Mouse (Mus musculus) B cell, adult 2 months (primary cell): ENCODE measurements around the gene Dock10.

Experiments used
- DNase-seq, 2 experiments: peaks; one replicate each; pipeline ENCODE4 v3.0.0; 2022

Gene Dock10

DNA sequence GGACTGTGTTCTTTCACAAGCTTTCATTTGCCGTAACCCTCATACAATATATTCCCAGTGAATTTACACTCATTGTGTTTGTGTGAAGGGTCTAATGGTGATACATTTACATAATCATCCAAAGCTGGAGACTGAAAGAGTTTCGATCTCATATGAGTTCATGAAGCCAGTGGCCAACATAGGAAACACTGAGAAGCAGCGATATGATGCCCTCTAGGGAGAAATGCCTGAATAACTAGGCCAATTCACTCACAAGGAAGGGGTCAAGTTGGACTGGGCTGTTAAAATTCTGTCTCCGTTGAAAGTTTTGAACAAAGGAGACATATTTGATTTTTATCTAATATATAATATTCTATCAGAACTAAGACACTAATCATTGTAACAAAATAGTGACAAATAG, 30.9 kb downstream of the Dock10 start:
- no peak for DNase-seq

DNA sequence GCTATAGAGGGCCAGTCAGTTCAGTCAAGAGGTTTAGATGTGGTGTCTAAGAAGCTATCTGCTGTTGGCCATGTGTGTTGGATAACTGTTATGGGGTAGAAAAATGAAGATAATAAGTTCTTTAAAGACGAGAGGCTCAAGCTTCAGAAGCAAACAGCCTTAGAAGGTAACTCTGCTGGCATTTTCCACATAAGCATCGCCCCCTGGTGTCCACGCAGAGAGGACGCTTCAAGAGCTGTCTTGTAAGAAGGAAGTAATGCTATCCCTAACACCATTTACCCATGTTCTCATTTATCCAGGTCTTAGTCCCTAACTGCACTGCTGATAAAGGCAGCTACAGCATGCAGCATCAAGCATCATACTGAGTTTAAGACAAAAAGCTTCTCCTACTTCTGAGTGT, 35.7 kb downstream of the Dock10 start:
- DNase-seq = peak; percentile 81 to 85

DNA sequence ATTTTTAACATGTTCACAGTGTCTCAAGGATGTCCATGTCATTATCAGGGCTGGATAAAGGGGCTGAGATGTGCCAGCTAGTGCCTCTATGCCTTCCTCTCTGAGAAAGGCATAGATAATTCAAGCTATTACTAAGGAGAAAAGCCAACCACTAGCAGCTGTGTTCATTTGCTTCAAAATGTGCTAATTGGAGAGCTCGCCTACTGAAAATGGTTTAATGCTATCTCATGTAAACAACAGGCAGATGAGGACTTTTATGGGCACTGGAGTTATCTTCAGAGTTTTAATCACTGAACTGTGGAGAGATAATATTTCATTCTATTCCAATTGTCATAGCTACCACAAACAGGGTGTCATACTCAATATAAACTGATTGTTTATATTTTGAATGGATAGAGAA, 36.3 kb downstream of the Dock10 start:
- no peak for DNase-seq

- no peak for DNase-seq
These were observed 37.1 kb downstream of the Dock10 start for GRCm38 (mm10) chr1:80721181-80721580.

DNA sequence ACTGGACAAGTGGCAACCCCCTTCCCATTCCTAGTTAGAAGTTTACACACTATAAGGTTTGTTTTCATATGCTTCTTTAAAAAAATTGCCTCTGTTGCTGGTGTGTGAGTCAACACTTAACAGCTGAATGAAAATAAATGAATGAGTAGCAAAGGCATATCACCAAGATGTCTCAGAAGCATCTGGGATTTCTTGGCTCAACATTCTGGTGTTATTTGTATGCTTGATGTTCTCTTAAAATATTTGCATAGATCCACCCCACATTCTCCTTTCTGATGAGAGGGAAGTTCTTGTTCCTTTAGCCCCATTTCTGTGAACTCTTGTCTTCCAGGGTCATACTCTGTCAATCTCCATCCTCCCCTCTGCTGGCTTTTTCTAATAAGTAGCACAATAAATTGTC, 38.2 kb downstream of the Dock10 start:
- no peak for DNase-seq

- no peak for DNase-seq
These were observed 38.9 kb downstream of the Dock10 start for GRCm38 (mm10) chr1:80719436-80719835.

DNA sequence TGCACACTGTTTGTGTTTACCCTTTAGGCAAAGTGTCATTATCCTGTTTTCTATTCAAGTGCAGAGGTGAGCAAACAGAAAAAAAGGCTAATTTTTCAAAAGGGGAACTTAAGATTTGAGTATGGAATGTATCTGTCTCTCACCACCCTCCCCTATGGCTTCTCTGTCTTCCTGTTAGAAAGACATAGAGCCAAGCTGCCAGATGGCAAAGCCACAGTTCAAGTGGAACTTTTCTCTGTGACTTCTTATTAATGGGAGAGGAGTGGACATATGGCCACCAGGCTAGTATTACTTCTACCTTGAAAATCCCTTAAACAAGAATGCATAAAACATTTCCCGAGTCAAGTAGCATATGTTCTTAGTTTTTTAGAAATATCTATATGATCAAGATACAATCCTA, 39.7 kb downstream of the Dock10 start:
- DNase-seq = no peak

- DNase-seq = no peak
These were observed 42.4 kb downstream of the Dock10 start for GRCm38 (mm10) chr1:80715917-80716316.

DNA sequence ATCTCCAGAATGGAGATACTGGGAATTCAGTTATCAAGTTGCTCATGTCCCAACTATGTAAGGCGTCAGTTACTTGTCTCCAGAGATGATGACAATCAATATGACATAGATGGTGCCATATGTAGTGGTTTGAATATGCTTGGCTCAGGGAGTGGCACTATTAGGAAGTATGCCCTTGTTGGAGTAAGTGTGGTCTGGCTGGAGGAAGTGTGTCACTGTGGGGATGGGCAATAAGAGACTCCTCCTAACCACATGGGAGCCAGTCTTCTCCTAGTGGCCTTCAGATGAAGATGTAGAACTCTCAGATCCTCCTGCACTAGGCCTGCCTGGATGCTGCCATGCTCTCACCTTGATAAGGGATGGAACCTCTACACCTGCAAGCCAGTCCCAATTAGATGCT, 44.4 kb downstream of the Dock10 start:
- no peak for DNase-seq

GRCm38 (mm10) chr1:80710607-80711261, 47.6 kb downstream of the Dock10 start:
- no peak for DNase-seq

DNA sequence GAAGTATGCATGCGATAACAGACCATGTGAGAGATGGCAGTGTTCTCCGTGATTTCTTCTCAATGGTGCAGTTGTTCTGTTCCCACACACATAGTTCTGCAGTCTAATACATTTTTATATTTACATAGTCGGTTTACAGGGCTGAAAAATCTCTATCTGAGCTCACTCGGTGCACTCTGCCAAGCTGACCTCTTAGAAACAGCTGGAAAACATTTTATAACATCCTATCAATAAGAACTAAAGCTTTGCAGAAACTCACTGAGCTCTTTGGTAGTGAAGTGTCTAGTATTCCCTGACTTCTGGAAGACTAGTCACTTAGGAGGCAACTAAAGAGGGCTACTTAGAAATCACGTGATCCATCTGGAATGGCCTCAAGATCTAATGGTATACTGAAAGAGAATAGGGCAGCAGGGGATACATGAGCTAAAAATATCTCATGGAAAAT, 48.2 kb downstream of the Dock10 start:
- no peak for DNase-seq

- no peak for DNase-seq
These were observed 49.0 kb downstream of the Dock10 start for GRCm38 (mm10) chr1:80709299-80709698.

DNA sequence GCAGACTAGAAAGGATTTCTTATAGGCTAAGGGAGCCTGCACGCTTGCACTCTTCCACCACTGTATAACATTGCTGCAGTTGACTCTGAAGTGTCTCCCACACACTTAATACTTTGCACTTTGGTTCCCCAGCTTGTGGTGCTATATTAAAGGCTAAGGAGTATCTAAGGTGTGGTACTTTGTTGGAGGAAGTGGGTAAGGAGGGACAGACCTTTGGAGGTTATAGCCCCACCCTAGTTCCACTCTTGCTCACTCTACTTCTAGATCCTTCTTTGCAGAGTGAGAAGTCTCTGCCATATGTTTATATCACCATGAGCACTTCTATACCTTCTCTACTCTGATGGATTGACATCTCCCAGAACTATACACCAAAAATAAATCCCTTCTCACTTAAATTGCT, 55.0 kb downstream of the Dock10 start:
- peak in 1 of 2 experiments; percentile 17 for DNase-seq

DNA sequence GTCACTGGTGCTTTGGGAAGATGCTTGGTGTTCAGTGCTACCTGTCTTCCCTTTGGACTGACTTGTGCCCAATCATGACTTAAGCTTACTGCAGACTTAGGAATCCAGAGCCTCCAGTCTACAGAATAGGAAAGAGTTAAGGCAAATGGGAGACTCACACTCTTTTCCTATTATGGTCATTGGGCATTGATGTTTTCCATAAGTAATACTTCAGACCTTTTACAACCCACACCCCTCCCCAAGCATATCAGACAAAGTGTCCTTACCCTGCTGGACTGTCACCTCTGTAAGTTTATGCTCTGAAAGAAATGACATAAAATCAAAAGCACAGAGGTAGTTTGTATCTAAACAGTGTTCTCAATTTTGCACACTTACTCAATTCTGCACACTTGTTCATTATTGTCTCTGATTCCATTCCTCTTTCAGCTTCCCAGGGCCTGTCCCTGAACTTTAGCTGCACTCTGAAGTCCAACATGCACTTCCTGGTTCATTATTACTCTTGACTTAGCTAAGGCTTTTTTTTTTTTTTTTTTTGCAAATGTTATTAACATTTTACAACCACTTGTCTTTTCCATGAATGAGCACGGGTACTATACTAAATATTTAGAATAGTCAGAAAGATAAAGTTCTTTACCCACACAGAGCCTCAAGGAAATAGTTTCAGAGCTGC, 82.2 kb downstream of the Dock10 start:
- DNase-seq = no peak

GRCm38 (mm10) chr1:80671730-80672129, 86.6 kb downstream of the Dock10 start:
- peak; percentile 31 to 34 for DNase-seq

DNA sequence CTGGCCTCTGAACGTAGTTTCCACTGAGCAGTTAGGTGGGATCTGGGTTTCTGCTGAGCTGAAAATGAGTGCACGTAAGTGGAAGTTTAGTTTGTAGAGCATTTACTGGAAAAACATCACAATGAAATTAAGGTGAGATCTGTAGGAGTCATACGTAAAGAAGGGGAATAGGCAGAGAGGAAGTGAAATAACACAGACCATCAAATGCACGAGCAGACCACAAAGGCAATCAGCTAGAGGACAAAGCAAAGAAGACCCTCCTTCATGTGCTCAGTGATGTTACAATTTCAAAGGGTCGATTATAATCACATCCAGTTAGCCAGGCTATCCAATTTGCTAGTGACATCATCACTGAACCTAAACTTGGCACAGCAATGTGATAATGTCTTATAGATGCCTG, 87.3 kb downstream of the Dock10 start:
- DNase-seq = peak; percentile 28 to 31

GRCm38 (mm10) chr1:80670387-80670786, 87.9 kb downstream of the Dock10 start:
- DNase-seq = peak; percentile 50 to 55

DNA sequence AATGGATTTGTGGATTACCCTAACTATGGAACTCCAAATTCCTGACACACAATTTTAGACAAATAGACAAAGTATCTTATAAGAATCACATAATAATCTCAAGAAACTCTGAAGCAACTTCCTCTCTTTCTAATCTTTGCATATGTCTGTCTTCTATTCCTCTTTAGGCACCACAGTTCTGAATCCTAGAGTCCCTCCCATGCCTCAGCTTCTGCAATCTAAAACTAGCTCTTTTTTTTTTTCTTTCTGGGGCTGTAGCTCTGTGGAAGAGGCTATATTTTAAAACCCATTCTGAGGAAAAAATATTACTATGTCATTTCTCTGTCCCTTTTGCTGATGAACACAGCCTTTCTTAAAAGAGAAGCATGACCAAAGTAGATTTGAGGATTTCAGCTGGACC, 92.6 kb downstream of the Dock10 start:
- peak in 1 of 2 experiments; percentile 45 for DNase-seq

DNA sequence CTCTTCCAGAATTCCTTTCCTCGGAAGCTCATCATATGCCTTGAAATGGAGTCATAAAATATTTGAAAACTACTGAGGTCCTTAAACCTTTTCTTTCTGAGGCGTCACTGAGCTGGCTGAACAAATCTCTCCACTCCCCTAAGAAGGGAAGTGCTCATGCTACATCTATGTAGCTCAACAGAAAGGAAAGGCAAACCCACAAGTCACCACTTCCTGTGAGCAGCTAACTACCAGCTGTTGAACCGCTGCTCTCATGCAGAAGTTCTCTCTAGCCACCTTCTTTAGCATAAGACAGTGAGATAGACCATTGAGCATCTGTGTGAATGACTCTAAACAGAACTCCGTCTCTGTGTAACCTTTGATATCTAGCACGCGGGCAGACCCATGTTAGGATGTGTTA, 93.2 kb downstream of the Dock10 start:
- peak; percentile 71 to 76 for DNase-seq

GRCm38 (mm10) chr1:80661506-80662402, 96.6 kb downstream of the Dock10 start:
- peak; percentile 55 to 60 for DNase-seq

DNA sequence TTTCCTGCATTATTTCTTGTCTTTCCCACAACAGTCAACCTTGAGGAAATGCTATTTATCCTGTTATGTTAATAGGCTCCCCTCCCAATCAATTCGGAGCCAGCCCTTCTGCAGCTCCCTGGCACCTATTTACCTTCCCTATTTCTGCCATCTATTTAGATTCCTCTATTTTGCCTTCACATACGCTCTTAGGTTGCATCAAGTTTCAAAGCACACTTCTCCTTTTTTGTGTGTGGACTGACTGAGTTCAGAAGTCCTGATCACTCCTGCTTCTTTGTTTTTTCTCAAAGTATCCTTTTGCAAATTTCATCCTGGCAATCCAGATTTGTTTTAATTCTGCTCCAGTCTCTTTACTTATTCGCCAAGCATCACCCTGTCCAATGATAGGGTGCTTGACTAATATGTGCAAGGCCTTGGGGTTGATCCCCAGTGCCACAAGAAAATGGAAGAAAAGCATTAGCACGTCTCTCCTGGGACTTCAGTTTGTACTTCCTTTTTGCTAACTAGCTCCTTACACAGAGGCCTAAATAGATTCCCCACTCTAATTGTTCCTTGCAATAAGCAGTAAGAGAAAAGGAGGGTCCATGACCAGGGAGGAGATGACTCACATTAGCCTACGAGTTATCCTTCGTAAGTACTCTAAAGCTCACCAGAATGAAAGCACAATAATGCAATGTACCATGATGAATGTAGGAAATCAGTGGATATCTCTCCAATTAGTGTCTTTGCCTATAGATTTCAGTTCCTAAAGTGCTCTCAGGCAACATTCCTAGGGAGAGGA, 98.7 kb downstream of the Dock10 start:
- peak; percentile 55 to 63 for DNase-seq

DNA sequence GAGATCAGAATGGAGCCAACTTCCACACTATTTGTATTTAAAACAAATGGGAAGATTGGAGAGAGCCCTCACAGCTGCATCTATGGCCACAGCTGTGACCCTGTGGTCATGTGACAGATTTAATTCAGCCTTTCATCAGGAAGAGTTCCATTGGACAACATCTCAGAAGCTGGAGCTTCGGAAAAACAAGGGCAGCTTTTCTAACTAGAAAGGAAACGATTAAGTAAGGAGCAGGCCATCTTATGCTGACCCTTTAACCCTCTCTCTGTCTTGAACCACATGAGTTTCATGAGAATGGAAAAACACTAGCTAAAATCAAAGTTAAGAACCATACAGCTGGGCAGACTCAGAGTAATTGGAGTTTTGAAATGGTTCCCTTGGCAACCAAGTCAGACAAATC, 101.9 kb downstream of the Dock10 start:
- DNase-seq = no peak

DNA sequence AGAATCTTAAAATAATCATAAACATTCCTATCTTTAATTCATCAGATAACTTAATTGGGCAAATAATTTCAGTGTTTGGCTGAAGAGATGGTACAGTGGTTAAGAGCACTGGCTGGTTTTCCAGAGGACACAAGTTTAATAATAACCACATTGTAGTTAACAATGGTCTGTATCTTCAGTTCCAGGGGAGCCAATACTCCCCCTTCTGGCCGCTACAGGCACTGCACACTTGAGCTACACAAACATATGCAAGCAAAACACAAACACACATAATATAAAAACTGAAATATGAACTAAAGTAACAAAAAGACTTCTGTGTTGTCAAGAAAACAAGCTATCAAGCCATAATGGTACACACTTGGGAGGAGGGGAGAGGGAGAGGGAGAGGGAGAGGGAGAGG, 102.5 kb downstream of the Dock10 start:
- DNase-seq = peak; percentile 50 to 51
